Mouse (Mus musculus): ENCODE data around the gene Lmtk2.
A peak's percentile ranks its signal among the peaks of the same experiment; 100 is the strongest.

Gene Lmtk2

GRCm38 (mm10) chr5:144219306-144219705 is 119.1 kb downstream of the Lmtk2 start:
- DNase-seq (ENCODE audit: low read depth) = no peak

GRCm38 (mm10) chr5:144219936-144220335 is 119.7 kb downstream of the Lmtk2 start:
- no peak for DNase-seq (ENCODE audit: low read depth)

- DNase-seq (ENCODE audit: low read depth) = no peak
Measured at GRCm38 (mm10) chr5:144221305-144221704, 121.1 kb downstream of the Lmtk2 start.

- DNase-seq (ENCODE audit: low read depth) = no peak
Measured at GRCm38 (mm10) chr5:144222811-144223502, 122.7 kb downstream of the Lmtk2 start.

- DNase-seq (ENCODE audit: low read depth) = peak; percentile 80
Measured at GRCm38 (mm10) chr5:144223503-144223862, 123.2 kb downstream of the Lmtk2 start, which contains the start of gene Tecpr1. Gene Tecpr1 (minus strand): TSS chr5:144223615.

- DNase-seq (ENCODE audit: low read depth) = no peak
Measured at GRCm38 (mm10) chr5:144223899-144224816, 123.9 kb downstream of the Lmtk2 start.

- no peak for DNase-seq (ENCODE audit: low read depth)
Measured at GRCm38 (mm10) chr5:144226220-144226619, 126.0 kb downstream of the Lmtk2 start.

- DNase-seq (ENCODE audit: low read depth) = no peak
Measured at GRCm38 (mm10) chr5:144230216-144230615, 130.0 kb downstream of the Lmtk2 start.

GRCm38 (mm10) chr5:144231410-144231809 is 131.2 kb downstream of the Lmtk2 start:
- DNase-seq (ENCODE audit: low read depth) = no peak

GRCm38 (mm10) chr5:144232531-144232930 is 132.3 kb downstream of the Lmtk2 start:
- no peak for DNase-seq (ENCODE audit: low read depth)

GRCm38 (mm10) chr5:144234222-144234621 is 134.0 kb downstream of the Lmtk2 start:
- no peak for DNase-seq (ENCODE audit: low read depth)

GRCm38 (mm10) chr5:144234714-144235113 is 134.5 kb downstream of the Lmtk2 start:
- no peak for DNase-seq (ENCODE audit: low read depth)

All from fibroblast of lung, adult 2 months (primary cell).